Mouse (Mus musculus) G1E (cell line): ENCODE results near the gene Pdzrn4.

ENCODE experiments used
- CTCF ChIP-seq: IDR thresholded peaks from 2 replicates; pipeline ENCODE4 v1.5.1; 2012; ENCODE audit warnings: low read depth, low read length, inconsistent platforms, mixed read lengths
- GATA1 ChIP-seq: IDR thresholded peaks from 2 replicates; pipeline ENCODE4 v1.6.1; 2012; ENCODE audit warnings: borderline replicate concordance, low read length, inconsistent platforms, mixed read lengths
- POLR2AphosphoS5 ChIP-seq: IDR thresholded peaks from 2 replicates; pipeline ENCODE4 v1.6.1; 2012; ENCODE audit warnings: low read depth, low read length, inconsistent platforms; ENCODE audit not compliant: insufficient replicate concordance
- TAL1 ChIP-seq: conservative IDR thresholded peaks from 2 replicates; pipeline ENCODE4 v1.6.1; 2012; ENCODE audit warnings: low read depth, low read length, inconsistent platforms, mixed read lengths

DNA sequence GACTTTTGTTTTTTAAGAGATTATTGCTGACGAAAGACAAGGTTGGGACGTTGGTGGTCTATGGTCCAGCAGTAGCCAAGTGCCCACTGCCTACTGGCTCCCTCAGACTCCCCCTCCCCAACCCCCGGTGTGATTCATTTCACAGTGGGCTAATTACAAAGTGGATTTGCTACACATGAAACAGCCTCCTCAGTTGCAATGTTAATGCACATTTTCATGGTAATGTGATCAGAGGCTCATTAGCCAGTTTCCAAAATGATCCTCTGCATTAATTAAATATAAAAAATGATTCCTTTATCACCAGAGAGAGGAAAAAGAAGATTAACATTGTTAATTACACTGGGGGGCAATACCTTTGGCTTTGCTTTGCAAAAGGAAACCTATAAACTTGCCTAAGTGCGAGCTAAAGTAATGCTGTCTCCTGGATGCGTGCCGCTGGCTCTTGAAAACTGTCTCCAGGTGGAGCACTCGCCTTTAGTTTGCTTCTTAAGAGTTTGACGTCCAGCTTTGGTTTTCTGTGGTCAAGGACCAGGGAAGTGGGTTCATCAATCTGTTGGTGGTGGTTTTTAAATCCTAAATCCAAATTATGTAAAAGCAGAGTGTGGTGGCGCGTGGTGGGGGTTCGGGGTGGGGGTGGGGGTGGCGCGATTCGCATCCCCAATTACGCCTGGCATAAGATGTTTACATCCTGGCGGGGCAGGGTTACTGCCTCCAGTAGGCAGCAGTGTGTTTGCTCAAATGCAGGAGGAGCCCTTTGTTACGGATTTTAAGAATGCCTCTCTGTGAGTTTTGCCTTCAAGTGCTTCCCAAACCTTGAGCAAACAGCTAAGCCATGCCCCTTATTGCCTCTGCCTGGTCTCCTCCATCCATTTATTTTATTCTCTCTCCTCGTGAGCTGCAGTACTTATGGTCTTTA, 202.0 kb downstream of the Pdzrn4 start:
- TF ChIP-seq CTCF (no peak), GATA1 (no peak), TAL1 (no peak), POLR2AphosphoS5 (no peak)
